Mouse (Mus musculus) midbrain, embryonic 14.5 days (tissue): Measurements from ENCODE around the gene Ercc6l. TPM values are rescaled to one million over a fixed set of nuclear protein-coding genes. Genes with fewer than 3 reads are reported as not detected.

ENCODE experiments used
- polyA plus RNA-seq: library from polyadenylated mRNA; unstranded; fragments of >200 nt; fragmentation: Nextera tagmentation; extraction: Ambion mirVana; gene quantifications from 2 replicates; pipeline ENCODE4 v1.2.1, GENCODE M21; 2014

Ercc6l gene
- polyA plus RNA-seq, 1 experiment from 2014 or later = 3.4 TPM

Other genes starting within 250 kb of the Ercc6l start
- 4.9 and 8.1 TPM in 2 replicates for gene Rtl5, start 85.8 kb downstream of the Ercc6l start, polyA plus RNA-seq
- 60.6 and 76.6 TPM in 2 replicates for gene Pin4, start 37.6 kb downstream of the Ercc6l start, polyA plus RNA-seq
- 488 and 497 TPM in 2 replicates for gene Rps4x, start 32.3 kb upstream of the Ercc6l start, polyA plus RNA-seq
- 9.9 and 14.2 TPM in 2 replicates for gene Cited1, start 95.1 kb upstream of the Ercc6l start, polyA plus RNA-seq